ENCODE assay signal across 19 mouse cellular contexts in genomic region chr4:85784428-85784827, GRCm38 (mm10).
DNase-seq lines count a peak whose midpoint lies in the region; ATAC-seq and TF ChIP-seq lines count a peak whose summit lies in the region.
"Had no signal": no experiment of that assay in that cellular context is flagged by ENCODE, and none has a peak within 500 bp of the region (broad histone marks: within the 10 kb centered on the region; RNA-seq: fewer than 3 reads in every experiment).

No protein-coding gene starts in this region.

- no peaks in the 10 kb centered on the region; the same call in 1 of the 2 replicates for H3K27me3 ChIP-seq in forebrain, postnatal 0 days (ENCODE audit: insufficient read depth, low read length)
- peaks cover 9% of the 10 kb centered on the region for H3K27me3 ChIP-seq in forebrain, embryonic 12.5 days
- H3K27me3 ChIP-seq: hindbrain, embryonic 15.5 days; limb, embryonic 15.5 days had no signal

- H3K9me3 ChIP-seq in forebrain, postnatal 0 days (ENCODE audit: low read length) = no peaks in the 10 kb centered on the region
- H3K9me3 ChIP-seq in forebrain, embryonic 12.5 days = no peaks in the 10 kb centered on the region
- H3K9me3 ChIP-seq: embryonic facial prominence, embryonic 12.5 days; hindbrain, embryonic 15.5 days; limb, embryonic 15.5 days had no signal

- intact Hi-C loops in left cerebral cortex, adult 2 months (cut with DNase I) = no loop called here
- intact Hi-C loops in gastrocnemius, adult 2 months (cut with DNase I) = no loop called here

- no peak overlapping the region for H3K4me3 ChIP-seq in forebrain, postnatal 0 days (ENCODE audit: low read depth, low read length)
- H3K4me3 ChIP-seq in forebrain, embryonic 12.5 days (replicated peaks) = no peak overlapping the region
- H3K4me3 ChIP-seq in left cerebral cortex, adult 2 months = no peak overlapping the region
- H3K4me3 ChIP-seq in gastrocnemius, adult 2 months = no peak overlapping the region
- H3K4me3 ChIP-seq: embryonic facial prominence, embryonic 12.5 days; hindbrain, embryonic 15.5 days; limb, embryonic 15.5 days had no signal

- no peak overlapping the region for H3K9ac ChIP-seq in forebrain, postnatal 0 days
- no peak overlapping the region for H3K9ac ChIP-seq in forebrain, embryonic 12.5 days
- H3K9ac ChIP-seq: embryonic facial prominence, embryonic 12.5 days; hindbrain, embryonic 15.5 days; limb, embryonic 15.5 days had no signal

- WGBS in forebrain, postnatal 0 days = 51% methylated on average over 4 of the region's 4 CpGs
- 41% methylated on average over 4 of the region's 4 CpGs for WGBS in forebrain, embryonic 12.5 days

- no peak for DNase-seq in forebrain, postnatal 0 days
- DNase-seq in left cerebral cortex, adult 2 months (ENCODE audit: extremely low spot score in 1 of 2, low spot score in 2 of 2) = no peak
- DNase-seq in left cerebral cortex, adult 8-10 months (ENCODE audit: low spot score in 2 of 2) = no peak
- DNase-seq in 416B (ENCODE audit: low read depth) = peak; percentile 11
- DNase-seq in embryo, embryonic 11 days = peak; percentile 19
- DNase-seq in gastrocnemius, adult 2 months = no peak
- DNase-seq in right cerebral cortex, postnatal 14 days = no peak
- DNase-seq: adrenal gland, postnatal 36 days; gastrocnemius, postnatal 14 days; heart, postnatal 10 days; kidney, adult 18-20 months; kidney, postnatal 14 days; lung, adult 18-20 months; thymus, adult 2 months had no signal

- TF ChIP-seq CTCF in forebrain, postnatal 0 days (IDR thresholded peaks at IDR 0.05; ENCODE audit: low read depth) = 0 out of 2 replicates have a peak, but pooled peaks have one; percentile 32
- TF ChIP-seq CTCF in left cerebral cortex, adult 2 months (IDR thresholded peaks at IDR 0.05) = peak; percentile 43
- TF ChIP-seq CTCF in gastrocnemius, adult 2 months (IDR thresholded peaks at IDR 0.05) = no peak

- no peak for ATAC-seq in forebrain, postnatal 0 days
- ATAC-seq in forebrain, embryonic 12.5 days (ENCODE audit: low FRiP score) = no peak
- ATAC-seq: forebrain, embryonic 16.5 days had no signal

- no peaks in the 10 kb centered on the region for H3K36me3 ChIP-seq in forebrain, postnatal 0 days (ENCODE audit: insufficient read depth)
- no peaks in the 10 kb centered on the region for H3K36me3 ChIP-seq in forebrain, embryonic 12.5 days (replicated peaks)
- H3K36me3 ChIP-seq: embryonic facial prominence, embryonic 12.5 days; hindbrain, embryonic 15.5 days; limb, embryonic 15.5 days had no signal

- no peak overlapping the region for H3K4me2 ChIP-seq in forebrain, postnatal 0 days (ENCODE audit: low read depth)
- H3K4me2 ChIP-seq in forebrain, embryonic 12.5 days = no peak overlapping the region
- H3K4me2 ChIP-seq: embryonic facial prominence, embryonic 12.5 days; hindbrain, embryonic 15.5 days; limb, embryonic 15.5 days had no signal

- no peak overlapping the region for H3K27ac ChIP-seq in forebrain, postnatal 0 days (ENCODE audit: low read depth, low read length)
- H3K27ac ChIP-seq in forebrain, embryonic 12.5 days = no peak overlapping the region
- H3K27ac ChIP-seq in left cerebral cortex, adult 2 months = no peak overlapping the region
- H3K27ac ChIP-seq in gastrocnemius, adult 2 months = no peak overlapping the region
- H3K27ac ChIP-seq: embryonic facial prominence, embryonic 12.5 days; hindbrain, embryonic 15.5 days; limb, embryonic 15.5 days had no signal

- H3K4me1 ChIP-seq in forebrain, postnatal 0 days (ENCODE audit: insufficient read depth) = no peaks in the 10 kb centered on the region
- H3K4me1 ChIP-seq in forebrain, embryonic 12.5 days = peaks cover 19% of the 10 kb centered on the region
- H3K4me1 ChIP-seq: limb, embryonic 15.5 days had no signal

Comparison
In these comparisons a context has a peak if more than half of its experiments do, and no peak if none do; other contexts are left out.
1. DNase-seq: peak in 416B (single experiment) and embryo, embryonic 11 days (single experiment); none in forebrain, postnatal 0 days (single experiment), left cerebral cortex, adult 2 months (0 of 2), left cerebral cortex, adult 8-10 months (0 of 2), gastrocnemius, adult 2 months (single experiment) and right cerebral cortex, postnatal 14 days (single experiment).